Mouse (Mus musculus): Measurements from ENCODE around the gene Gm3285. TPM values are rescaled to one million over a fixed set of nuclear protein-coding genes. Genes with fewer than 3 reads are reported as not detected.

Gene Gm3285
- polyA plus RNA-seq (2015; fragmentation: Nextera tagmentation; extraction: Ambion mirVana): not detected in 2 replicates

DNA sequence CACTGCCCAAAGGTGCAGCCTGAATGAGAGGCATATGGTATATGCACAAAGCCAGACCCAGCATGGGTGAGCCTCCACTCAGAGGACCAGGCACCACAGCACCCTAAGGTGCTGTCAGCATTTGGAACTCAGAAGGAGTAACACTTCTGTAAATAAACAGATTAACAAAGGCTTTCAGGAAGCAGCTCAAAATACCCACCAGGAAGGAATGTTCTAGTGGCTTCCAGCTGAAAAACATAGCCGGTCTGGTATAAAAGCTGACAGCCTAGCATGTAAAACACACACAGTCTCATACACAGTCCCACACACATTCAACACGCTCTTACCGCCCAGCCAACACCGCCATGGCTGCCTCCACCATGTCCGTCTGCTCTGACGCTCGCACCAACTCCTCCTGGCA, at the start of gene Gm3285:
Gm3285 (plus strand) TSS at position 301 of the 400 bp plus-strand sequence.
- no peaks in the 10 kb centered on the region for H3K9me3 ChIP-seq (replicated peaks; ENCODE audit: low read length)
- H3K36me3 ChIP-seq (ENCODE audit: insufficient read depth, low read length): no peaks in the 10 kb centered on the region
- no peak within 1 kb of the TSS for H3K4me3 ChIP-seq (replicated peaks; ENCODE audit: low read depth, low read length)
- no peak within 1 kb of the TSS for H3K27ac ChIP-seq
- ATAC-seq (replicated peaks; ENCODE audit: low FRiP score, low read depth) (no peak), DNase-seq (ENCODE audit: low spot score) (no peak)
- no peak within 1 kb of the TSS for H3K9ac ChIP-seq (ENCODE audit: low read depth, low read length)
- WGBS: 53% methylated on average over 7 of the region's 7 CpGs
- no peaks in the 10 kb centered on the region for H3K27me3 ChIP-seq (ENCODE audit: insufficient read depth, low read length)
- H3K4me2 ChIP-seq (ENCODE audit: low read length): no peak within 1 kb of the TSS
- TF ChIP-seq CTCF (IDR thresholded peaks at IDR 0.05; ENCODE audit: low read depth): no peak
- H3K4me1 ChIP-seq (replicated peaks; ENCODE audit: insufficient read depth, low read length): no peaks in the 10 kb centered on the region

DNA sequence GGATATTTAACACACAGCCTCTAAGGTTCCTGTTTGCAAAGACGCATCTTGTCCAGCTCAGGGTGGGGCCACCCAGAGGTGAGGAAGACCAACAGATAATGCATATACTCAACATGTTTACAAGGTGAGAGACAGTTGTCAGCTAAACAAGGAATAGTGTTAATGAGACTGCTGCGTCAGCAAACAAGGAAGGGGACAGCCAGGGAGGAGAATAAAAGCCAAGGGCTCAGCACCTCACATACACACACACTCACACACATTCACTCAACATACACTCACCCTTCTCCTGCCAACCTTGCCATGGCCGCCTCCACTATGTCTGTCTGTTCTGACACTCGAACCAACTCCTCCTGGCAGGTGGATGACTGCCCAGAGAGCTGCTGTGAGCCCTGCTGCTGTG, 47.4 kb upstream of the Gm3285 start, which contains the start of gene Gm2696:
Gm2696 (plus strand) TSS at position 301 of the 400 bp plus-strand sequence.
- ATAC-seq (replicated peaks; ENCODE audit: low FRiP score, low read depth): no peak
- WGBS: 59% methylated on average over 4 of the region's 4 CpGs

DNA sequence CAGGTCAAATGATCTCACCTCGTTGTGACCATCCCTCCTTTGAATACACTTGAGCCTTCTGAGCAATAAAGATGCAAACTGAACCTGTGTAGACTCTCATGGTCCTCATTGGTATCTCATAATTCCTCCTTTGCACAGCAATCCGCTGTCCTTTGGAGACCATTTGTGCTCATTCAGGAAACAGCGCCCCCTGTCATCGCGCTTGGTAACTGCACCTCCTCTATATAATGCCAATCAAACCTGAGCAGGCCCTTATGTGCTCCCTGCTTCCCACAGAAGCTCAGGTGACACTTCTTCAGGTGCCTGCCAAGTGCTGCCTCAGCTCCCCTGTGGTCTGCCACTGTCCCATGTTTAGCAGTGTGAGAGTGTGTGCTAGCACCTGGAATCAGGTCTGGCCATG, 46.3 kb upstream of the Gm3285 start:
- 37% methylated on average over 5 of the region's 5 CpGs for WGBS
- TF ChIP-seq CTCF (IDR thresholded peaks at IDR 0.05; ENCODE audit: low read depth): peak; percentile 58; the same call in 1 of the 2 replicates
- Histone ChIP-seq H3K36me3 (ENCODE audit: insufficient read depth, low read length) (no peaks in the 10 kb centered on the region), H3K4me1 (replicated peaks; ENCODE audit: insufficient read depth, low read length) (no peaks in the 10 kb centered on the region), H3K4me3 (replicated peaks; ENCODE audit: low read depth, low read length) (no peak overlapping the region), H3K27ac (no peak overlapping the region), H3K9me3 (replicated peaks; ENCODE audit: low read length) (no peaks in the 10 kb centered on the region), H3K4me2 (ENCODE audit: low read length) (no peak overlapping the region), H3K9ac (ENCODE audit: low read depth, low read length) (no peak overlapping the region), H3K27me3 (ENCODE audit: insufficient read depth, low read length) (no peaks in the 10 kb centered on the region)
- DNase-seq (ENCODE audit: low spot score): no peak
- ATAC-seq (replicated peaks; ENCODE audit: low FRiP score, low read depth): no peak

More for the DNA sequence above, 47.4 kb upstream of the Gm3285 start, which contains the start of gene Gm2696:
- no peak for DNase-seq (ENCODE audit: low spot score)
- Histone ChIP-seq H3K4me1 (replicated peaks; ENCODE audit: insufficient read depth, low read length) (no peaks in the 10 kb centered on the region), H3K27ac (no peak within 1 kb of the TSS), H3K9ac (ENCODE audit: low read depth, low read length) (no peak within 1 kb of the TSS), H3K27me3 (ENCODE audit: insufficient read depth, low read length) (no peaks in the 10 kb centered on the region), H3K9me3 (replicated peaks; ENCODE audit: low read length) (no peaks in the 10 kb centered on the region), H3K36me3 (ENCODE audit: insufficient read depth, low read length) (no peaks in the 10 kb centered on the region), H3K4me3 (replicated peaks; ENCODE audit: low read depth, low read length) (no peak within 1 kb of the TSS), H3K4me2 (ENCODE audit: low read length) (no peak within 1 kb of the TSS)
- TF ChIP-seq CTCF (IDR thresholded peaks at IDR 0.05; ENCODE audit: low read depth): no peak

DNA sequence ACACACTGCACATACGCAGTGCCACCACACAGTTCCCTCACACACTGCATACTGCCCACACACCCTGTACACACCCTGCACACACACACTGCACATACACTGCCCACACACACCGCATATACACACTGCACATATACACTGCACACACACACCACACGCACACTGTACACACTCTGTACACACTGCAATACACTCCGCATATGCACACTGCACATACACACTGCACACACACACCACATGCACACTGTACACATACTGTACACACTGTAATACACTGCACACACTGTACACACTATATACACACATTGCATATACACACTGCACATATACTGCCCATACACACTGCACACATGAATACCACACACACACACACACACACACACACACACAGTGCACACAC, 43.3 kb upstream of the Gm3285 start:
- DNase-seq (ENCODE audit: low spot score): no peak
- H3K27ac ChIP-seq: no peak overlapping the region
- no peaks in the 10 kb centered on the region for H3K27me3 ChIP-seq (ENCODE audit: insufficient read depth, low read length)
- no peak for ATAC-seq (replicated peaks; ENCODE audit: low FRiP score, low read depth)
- H3K4me3 ChIP-seq (replicated peaks; ENCODE audit: low read depth, low read length): no peak overlapping the region
- no peak for TF ChIP-seq CTCF (IDR thresholded peaks at IDR 0.05; ENCODE audit: low read depth)
- 94% methylated on average over 4 of the region's 4 CpGs for WGBS
- no peak overlapping the region for H3K9ac ChIP-seq (ENCODE audit: low read depth, low read length)
- H3K4me1 ChIP-seq (replicated peaks; ENCODE audit: insufficient read depth, low read length): no peaks in the 10 kb centered on the region
- no peaks in the 10 kb centered on the region for H3K36me3 ChIP-seq (ENCODE audit: insufficient read depth, low read length)
- no peaks in the 10 kb centered on the region for H3K9me3 ChIP-seq (replicated peaks; ENCODE audit: low read length)
- no peak overlapping the region for H3K4me2 ChIP-seq (ENCODE audit: low read length)

DNA sequence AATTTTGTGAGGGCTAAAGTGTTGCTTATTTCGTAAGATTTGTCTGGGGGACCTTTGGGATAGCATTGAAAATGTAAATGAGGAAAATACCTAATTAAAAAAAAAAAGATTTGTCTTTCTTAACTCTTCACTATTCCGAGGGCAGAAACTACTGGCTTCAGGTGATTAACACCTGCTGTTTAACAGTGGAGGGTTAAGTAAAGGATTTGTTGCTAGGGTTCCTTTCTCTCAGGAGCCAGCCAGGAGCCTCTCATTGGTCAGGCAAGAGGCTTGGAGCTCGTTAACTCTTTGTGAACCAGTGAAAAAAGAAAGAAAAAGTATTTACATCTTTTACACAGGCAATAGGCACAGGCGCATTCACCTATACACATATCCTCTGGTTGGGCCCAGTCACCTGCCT, 42.6 kb upstream of the Gm3285 start:
- no peak for DNase-seq (ENCODE audit: low spot score)
- Histone ChIP-seq H3K27me3 (ENCODE audit: insufficient read depth, low read length) (no peaks in the 10 kb centered on the region), H3K9ac (ENCODE audit: low read depth, low read length) (no peak overlapping the region), H3K36me3 (ENCODE audit: insufficient read depth, low read length) (no peaks in the 10 kb centered on the region), H3K4me2 (ENCODE audit: low read length) (no peak overlapping the region), H3K4me3 (replicated peaks; ENCODE audit: low read depth, low read length) (no peak overlapping the region), H3K27ac (no peak overlapping the region), H3K4me1 (replicated peaks; ENCODE audit: insufficient read depth, low read length) (no peaks in the 10 kb centered on the region), H3K9me3 (replicated peaks; ENCODE audit: low read length) (no peaks in the 10 kb centered on the region)
- 42% methylated on average over 4 of the region's 4 CpGs for WGBS
- no peak for ATAC-seq (replicated peaks; ENCODE audit: low FRiP score, low read depth)
- no peak for TF ChIP-seq CTCF (IDR thresholded peaks at IDR 0.05; ENCODE audit: low read depth)

DNA sequence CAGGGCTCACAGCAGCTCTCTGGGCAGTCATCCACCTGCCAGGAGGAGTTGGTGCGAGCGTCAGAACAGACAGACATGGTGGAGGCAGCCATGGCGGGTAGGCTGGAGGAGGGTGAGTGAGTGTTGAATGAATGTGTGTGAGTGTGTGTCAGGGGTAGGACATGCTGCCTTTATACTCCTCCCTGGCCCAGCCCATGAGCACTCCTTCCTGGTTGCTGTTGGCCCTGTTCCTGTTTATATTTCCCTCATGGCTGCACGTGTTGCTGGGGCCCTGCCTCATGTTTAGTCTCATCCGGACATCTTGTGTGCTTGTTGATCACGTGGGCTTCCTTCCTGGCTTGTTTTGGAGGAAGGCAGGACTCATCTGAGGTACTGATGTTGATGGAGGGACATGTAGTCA, 34.8 kb upstream of the Gm3285 start, which contains the start of gene Krtap10-4:
Krtap10-4 (minus strand) TSS at position 145 of the 400 bp plus-strand sequence.
- DNase-seq (ENCODE audit: low spot score) (no peak), ATAC-seq (replicated peaks; ENCODE audit: low FRiP score, low read depth) (no peak)
- no peak within 1 kb of the TSS for H3K27ac ChIP-seq
- no peak within 1 kb of the TSS for H3K4me3 ChIP-seq (replicated peaks; ENCODE audit: low read depth, low read length)
- H3K36me3 ChIP-seq (ENCODE audit: insufficient read depth, low read length): no peaks in the 10 kb centered on the region
- H3K4me2 ChIP-seq (ENCODE audit: low read length): no peak within 1 kb of the TSS
- no peak for TF ChIP-seq CTCF (IDR thresholded peaks at IDR 0.05; ENCODE audit: low read depth)
- no peaks in the 10 kb centered on the region for H3K27me3 ChIP-seq (ENCODE audit: insufficient read depth, low read length)
- H3K9ac ChIP-seq (ENCODE audit: low read depth, low read length): no peak within 1 kb of the TSS
- 59% methylated on average over 6 of the region's 6 CpGs for WGBS
- no peaks in the 10 kb centered on the region for H3K9me3 ChIP-seq (replicated peaks; ENCODE audit: low read length)
- no peaks in the 10 kb centered on the region for H3K4me1 ChIP-seq (replicated peaks; ENCODE audit: insufficient read depth, low read length)

DNA sequence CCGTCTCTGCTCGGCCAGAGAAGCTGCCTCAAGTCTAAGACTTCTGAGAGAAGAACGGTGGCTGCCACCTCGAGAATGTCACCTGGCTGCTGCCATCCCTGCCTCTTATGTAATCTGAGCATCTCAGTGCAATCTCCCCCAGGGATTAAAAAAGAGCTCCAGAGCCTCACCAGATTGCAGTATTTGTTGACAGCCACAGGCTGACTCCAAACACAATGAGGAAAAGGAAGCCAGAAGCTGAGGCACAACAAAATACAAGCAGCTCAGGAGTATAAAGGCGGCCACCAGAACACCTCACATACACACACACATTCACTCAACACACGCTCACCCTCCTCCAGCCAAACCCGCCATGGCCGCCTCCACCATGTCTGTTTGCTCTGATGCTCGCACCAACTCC, 26.1 kb upstream of the Gm3285 start, which contains the start of gene Krtap10-10:
Krtap10-10 (plus strand) TSS at position 301 of the 400 bp plus-strand sequence.
- no peak for ATAC-seq (replicated peaks; ENCODE audit: low FRiP score, low read depth)
- H3K9ac ChIP-seq (ENCODE audit: low read depth, low read length): no peak within 1 kb of the TSS
- 65% methylated on average over 9 of the region's 9 CpGs for WGBS
- no peak within 1 kb of the TSS for H3K4me2 ChIP-seq (ENCODE audit: low read length)
- no peak for TF ChIP-seq CTCF (IDR thresholded peaks at IDR 0.05; ENCODE audit: low read depth)
- H3K27ac ChIP-seq: no peak within 1 kb of the TSS
- H3K27me3 ChIP-seq (ENCODE audit: insufficient read depth, low read length): no peaks in the 10 kb centered on the region
- H3K4me3 ChIP-seq (replicated peaks; ENCODE audit: low read depth, low read length): no peak within 1 kb of the TSS
- no peak for DNase-seq (ENCODE audit: low spot score)
- no peaks in the 10 kb centered on the region for H3K4me1 ChIP-seq (replicated peaks; ENCODE audit: insufficient read depth, low read length)
- no peaks in the 10 kb centered on the region for H3K9me3 ChIP-seq (replicated peaks; ENCODE audit: low read length)
- H3K36me3 ChIP-seq (ENCODE audit: insufficient read depth, low read length): no peaks in the 10 kb centered on the region

All from kidney, postnatal 0 days (tissue).